Mouse (Mus musculus) cortical plate, adult 2 months (tissue): ENCODE results near the gene Fpr2. TPM values are rescaled to one million over a fixed set of nuclear protein-coding genes. Genes with fewer than 3 reads are reported as not detected.
"Not testable (repeated sequence)": the region's sequence is repeated elsewhere in the genome, so short reads cannot be mapped to it uniquely, and the experiment has no call there.

Experiments
- H3K27ac ChIP-seq: fragments of 200-500 bp; 2 replicates; pipeline ENCODE4 v1.5.1; 2012; ENCODE audit warnings: low read length, control low read depth, inconsistent platforms; ENCODE audit not compliant: insufficient read depth
- H3K4me1 ChIP-seq: fragments of 200-500 bp; 2 replicates; pipeline ENCODE4 v1.6.1; 2011; ENCODE audit warnings: low read length; ENCODE audit not compliant: control insufficient read depth, insufficient read depth
- H3K4me3 ChIP-seq: fragments of 200-500 bp; 2 replicates; pipeline ENCODE4 v1.5.1; 2011; ENCODE audit warnings: mild to moderate bottlenecking, low read length, control low read depth; ENCODE audit not compliant: insufficient read depth
- CTCF ChIP-seq: fragments of 200-500 bp; IDR thresholded peaks from 2 replicates; pipeline ENCODE4 v1.5.1; 2011; ENCODE audit warnings: mild to moderate bottlenecking, control low read depth, low read length; ENCODE audit not compliant: insufficient read depth; ENCODE audit errors: extremely low read depth
- POLR2A ChIP-seq: fragments of 200-500 bp; IDR thresholded peaks from 2 replicates; pipeline ENCODE4 v1.6.1; 2011; ENCODE audit warnings: mild to moderate bottlenecking, low read length, control low read depth; ENCODE audit not compliant: insufficient read depth; ENCODE audit errors: extremely low read depth
- polyA plus RNA-seq: library from polyadenylated mRNA; depleted of rRNA; stranded (reverse); fragments of >200 nt; gene quantifications from 2 replicates; pipeline ENCODE4 v1.2.3, GENCODE M21; 2012

Fpr2 gene
- polyA plus RNA-seq, 1 experiment, result 0.65 TPM

GRCm38 (mm10) chr17:17871697-17872096 is 15.9 kb upstream of the Fpr2 start:
- H3K4me3 ChIP-seq, result no peak overlapping the region
- TF ChIP-seq CTCF (no peak), POLR2A (no peak)
- no peak overlapping the region for H3K27ac ChIP-seq
- H3K4me1 ChIP-seq, result no peaks in the 10 kb centered on the region

- H3K4me1 ChIP-seq, result no peaks in the 10 kb centered on the region
- no peak overlapping the region for H3K4me3 ChIP-seq
- no peak overlapping the region for H3K27ac ChIP-seq
- no peak for TF ChIP-seq CTCF
- no peak for TF ChIP-seq POLR2A
Measured at GRCm38 (mm10) chr17:17879347-17879746, 8.3 kb upstream of the Fpr2 start.

- Histone ChIP-seq H3K4me3 (no peak overlapping the region), H3K4me1 (no peaks in the 10 kb centered on the region), H3K27ac (no peak overlapping the region)
- no peak for TF ChIP-seq CTCF
Measured at GRCm38 (mm10) chr17:17882672-17883071, 5.0 kb upstream of the Fpr2 start.

- Histone ChIP-seq H3K4me1 (no peaks in the 10 kb centered on the region), H3K27ac (no peak within 1 kb of the TSS), H3K4me3 (no peak within 1 kb of the TSS)
- TF ChIP-seq POLR2A (no peak), CTCF (no peak)
Measured at GRCm38 (mm10) chr17:17883840-17884239, 3.8 kb upstream of the Fpr2 start, which contains the start of gene Fpr1. Fpr1 (minus strand) TSS chr17:17883940.

- Histone ChIP-seq H3K27ac (no peak overlapping the region), H3K4me3 (no peak overlapping the region), H3K4me1 (no peaks in the 10 kb centered on the region)
- no peak for TF ChIP-seq CTCF
- no peak for TF ChIP-seq POLR2A
Measured at GRCm38 (mm10) chr17:17889732-17890425, 2.3 kb downstream of the Fpr2 start.

GRCm38 (mm10) chr17:17896039-17896438 is 8.4 kb downstream of the Fpr2 start:
- H3K27ac ChIP-seq, result no peak overlapping the region
- TF ChIP-seq CTCF, result peak; percentile 55; the same call in 1 of the 2 replicates
- TF ChIP-seq POLR2A, result no peak

GRCm38 (mm10) chr17:17899268-17899667 is 11.6 kb downstream of the Fpr2 start:
- TF ChIP-seq CTCF (no peak), POLR2A (no peak)
- Histone ChIP-seq H3K4me1 (no peaks in the 10 kb centered on the region), H3K4me3 (no peak overlapping the region), H3K27ac (no peak overlapping the region)

More at GRCm38 (mm10) chr17:17896039-17896438, 8.4 kb downstream of the Fpr2 start:
- Histone ChIP-seq H3K4me3 (no peak overlapping the region), H3K4me1 (no peaks in the 10 kb centered on the region)

- Histone ChIP-seq H3K27ac (no peak overlapping the region), H3K4me1 (no peaks in the 10 kb centered on the region), H3K4me3 (no peak overlapping the region)
- TF ChIP-seq POLR2A (no peak), CTCF (no peak)
Measured at GRCm38 (mm10) chr17:17900768-17901167, 13.1 kb downstream of the Fpr2 start.

- Histone ChIP-seq H3K27ac (no peak overlapping the region), H3K4me3 (peak overlapping the region; percentile 44), H3K4me1 (no peaks in the 10 kb centered on the region)
- 0 out of 2 replicates have a peak, but pooled peaks have one; percentile 4 for TF ChIP-seq POLR2A
- TF ChIP-seq CTCF, result no peak
Measured at GRCm38 (mm10) chr17:17909636-17910421, 22.2 kb downstream of the Fpr2 start.

GRCm38 (mm10) chr17:17912618-17913017 is 25.0 kb downstream of the Fpr2 start:
- not testable (repeated sequence) for H3K27ac ChIP-seq, H3K4me1 ChIP-seq, H3K4me3 ChIP-seq
